In genomic region chr14:43168573-43169170, GRCm38 (mm10) we compare ENCODE assay signal across 17 mouse cellular contexts. TPM values are rescaled to one million over a fixed set of nuclear protein-coding genes. Genes with fewer than 3 reads are reported as not detected.
DNase-seq lines count a peak whose midpoint lies in the region; ATAC-seq and TF ChIP-seq lines count a peak whose summit lies in the region.
"Not testable (repeated sequence)": the region's sequence is repeated elsewhere in the genome, so short reads cannot be mapped to it uniquely, and the experiment has no call there.
"Had no signal": no experiment of that assay in that cellular context is flagged by ENCODE, and none has a peak within 500 bp of the region (broad histone marks: within the 10 kb centered on the region; RNA-seq: fewer than 3 reads in every experiment).

No protein-coding gene starts in this region.

- POLR2A ChIA-PET in Patski (lab: Charles Lee), result not testable (repeated sequence)

- H3K27me3 ChIP-seq in Patski; hindbrain, embryonic 11.5 days (ENCODE audit: control insufficient read depth, insufficient read depth, low read length); hindbrain, embryonic 16.5 days (replicated peaks; ENCODE audit: control insufficient read depth, insufficient read depth, low read length); intestine, embryonic 16.5 days (replicated peaks; ENCODE audit: control insufficient read depth, insufficient read depth, low read length); kidney, embryonic 16.5 days (ENCODE audit: insufficient read depth, low read length); lung, embryonic 16.5 days (ENCODE audit: control insufficient read depth, insufficient read depth, low read depth, low read length); midbrain, embryonic 15.5 days (replicated peaks): not testable (repeated sequence)

- not testable (repeated sequence) for H3K4me2 ChIP-seq in hindbrain, embryonic 11.5 days (replicated peaks; ENCODE audit: low read depth, low read length); hindbrain, embryonic 16.5 days (ENCODE audit: low read length); intestine, embryonic 16.5 days (ENCODE audit: low read depth, low read length); kidney, embryonic 16.5 days (replicated peaks; ENCODE audit: low read depth, low read length); lung, embryonic 16.5 days (ENCODE audit: low read depth, low read length); midbrain, embryonic 15.5 days

- in situ Hi-C loops in Patski (cut with MboI; ENCODE audit: low pct_unique_long_range_greater_than_20kb), result not testable (repeated sequence)

- not testable (repeated sequence) for H3K9me3 ChIP-seq in hindbrain, embryonic 11.5 days (ENCODE audit: control insufficient read depth, low read length); hindbrain, embryonic 16.5 days (ENCODE audit: control insufficient read depth, low read length); intestine, embryonic 16.5 days (ENCODE audit: control insufficient read depth, low read length); kidney, embryonic 16.5 days (ENCODE audit: low read length); lung, embryonic 16.5 days (ENCODE audit: control insufficient read depth, low read length); midbrain, embryonic 15.5 days

- ATAC-seq in Patski, result peak; percentile 57
- peak; percentile 96 for ATAC-seq in frontal cortex, adult (ENCODE audit: low TSS enrichment)
- peak; percentile 60; the same call in 1 of the 2 replicates for ATAC-seq in hindbrain, embryonic 11.5 days (ENCODE audit: low FRiP score)
- peak; percentile 72; the same call in 1 of the 2 replicates for ATAC-seq in hindbrain, embryonic 16.5 days
- peak; percentile 58; the same call in 1 of the 2 replicates for ATAC-seq in intestine, embryonic 16.5 days
- ATAC-seq in kidney, embryonic 16.5 days (ENCODE audit: low FRiP score, low TSS enrichment), result peak; percentile 91
- peak; percentile 41; the same call in 1 of the 2 replicates for ATAC-seq in lung, embryonic 16.5 days (ENCODE audit: low read depth)
- ATAC-seq in midbrain, embryonic 15.5 days (replicated peaks), result peak; percentile 45; the same call in 1 of the 2 replicates

- H3K36me3 ChIP-seq in hindbrain, embryonic 11.5 days (ENCODE audit: control insufficient read depth, insufficient read depth, low read length); hindbrain, embryonic 16.5 days (ENCODE audit: control insufficient read depth, insufficient read depth, low read length); intestine, embryonic 16.5 days (ENCODE audit: control insufficient read depth, insufficient read depth, low read length); kidney, embryonic 16.5 days (ENCODE audit: insufficient read depth, low read length); lung, embryonic 16.5 days (ENCODE audit: control insufficient read depth, insufficient read depth, low read length); midbrain, embryonic 15.5 days (replicated peaks): not testable (repeated sequence)

- CTCF ChIA-PET in Patski (lab: Charles Lee), result not testable (repeated sequence)

- not testable (repeated sequence) for DNase-seq in Patski (ENCODE audit: low read depth, low spot score); hindbrain, embryonic 11.5 days (ENCODE audit: low spot score)

- not testable (repeated sequence) for H3K27ac ChIP-seq in hindbrain, embryonic 11.5 days (ENCODE audit: low read depth, low read length); hindbrain, embryonic 16.5 days (ENCODE audit: low read depth, low read length); intestine, embryonic 16.5 days (ENCODE audit: low read length); kidney, embryonic 16.5 days (ENCODE audit: low read length); lung, embryonic 16.5 days (ENCODE audit: low read length); midbrain, embryonic 15.5 days

- H3K9ac ChIP-seq in hindbrain, embryonic 11.5 days (ENCODE audit: low read depth, low read length); hindbrain, embryonic 16.5 days (ENCODE audit: low read depth, low read length); intestine, embryonic 16.5 days (ENCODE audit: low read depth, low read length); kidney, embryonic 16.5 days (replicated peaks; ENCODE audit: low read length); lung, embryonic 16.5 days (ENCODE audit: low read length); midbrain, embryonic 15.5 days: not testable (repeated sequence)

- not testable (repeated sequence) for H3K4me3 ChIP-seq in hindbrain, embryonic 11.5 days (ENCODE audit: low read depth, low read length); hindbrain, embryonic 16.5 days (ENCODE audit: low read length); intestine, embryonic 16.5 days (ENCODE audit: low read length); kidney, embryonic 16.5 days (ENCODE audit: low read length); lung, embryonic 16.5 days (ENCODE audit: low read length); midbrain, embryonic 15.5 days

- not testable (repeated sequence) for H3K4me1 ChIP-seq in hindbrain, embryonic 11.5 days (replicated peaks; ENCODE audit: control insufficient read depth, insufficient read depth, low read length); hindbrain, embryonic 16.5 days (ENCODE audit: control insufficient read depth, insufficient read depth, low read depth, low read length); intestine, embryonic 16.5 days (ENCODE audit: control insufficient read depth, insufficient read depth, low read length); kidney, embryonic 16.5 days (ENCODE audit: insufficient read depth, low read length); lung, embryonic 16.5 days (replicated peaks; ENCODE audit: control insufficient read depth, insufficient read depth, low read length); midbrain, embryonic 15.5 days

- TF ChIP-seq CTCF in Patski (IDR thresholded peaks at IDR 0.05), result not testable (repeated sequence)

- 29% methylated on average over 1 of the region's 10 CpGs for WGBS in hindbrain, embryonic 11.5 days
- WGBS in hindbrain, embryonic 16.5 days, result 21% methylated on average over 1 of the region's 10 CpGs
- 13% methylated on average over 1 of the region's 10 CpGs for WGBS in intestine, embryonic 16.5 days
- 20% methylated on average over 1 of the region's 10 CpGs for WGBS in kidney, embryonic 16.5 days
- 21% methylated on average over 1 of the region's 10 CpGs for WGBS in lung, embryonic 16.5 days
- 6% methylated on average over 1 of the region's 10 CpGs for WGBS in midbrain, embryonic 15.5 days

RNA-seq across cellular contexts. Expression of gene Gm7233, which starts 11.0 kb away (rescaled TPM):
- not detected for polyA plus RNA-seq in Patski (2021)
- polyA plus RNA-seq in hindbrain, embryonic 11.5 days (2014; fragmentation: Nextera tagmentation; extraction: Ambion mirVana), result not detected in 2 replicates
- not detected in 2 replicates for polyA plus RNA-seq in hindbrain, embryonic 16.5 days (2015; fragmentation: Nextera tagmentation; extraction: Ambion mirVana)
- not detected in 2 replicates for polyA plus RNA-seq in intestine, embryonic 16.5 days (2015; fragmentation: Nextera tagmentation; extraction: Ambion mirVana)
- polyA plus RNA-seq in kidney, embryonic 16.5 days (2015; fragmentation: Nextera tagmentation; extraction: Ambion mirVana), result not detected in 2 replicates
- polyA plus RNA-seq in lung, embryonic 16.5 days (2015; fragmentation: Nextera tagmentation; extraction: Ambion mirVana), result not detected in 2 replicates
- polyA plus RNA-seq in midbrain, embryonic 15.5 days (2015; fragmentation: Nextera tagmentation; extraction: Ambion mirVana), result not detected in 2 replicates
- polyA plus RNA-seq: embryonic facial prominence, embryonic 11.5 days; embryonic facial prominence, embryonic 15.5 days; forebrain, embryonic 12.5 days; forebrain, embryonic 15.5 days; heart, adult 2 months; heart, embryonic 10.5 days; heart, embryonic 15.5 days; hindbrain, embryonic 10.5 days; intestine, embryonic 14.5 days had no signal

Comparison
In these comparisons a context has a peak if more than half of its experiments do, and no peak if none do; other contexts are left out.
1. ATAC-seq: peak in every context shown above with its lines; median percentile 96 in frontal cortex, adult; 91 in kidney, embryonic 16.5 days; 72 in hindbrain, embryonic 16.5 days; 60 in hindbrain, embryonic 11.5 days; 58 in intestine, embryonic 16.5 days; 57 in Patski; 45 in midbrain, embryonic 15.5 days; 41 in lung, embryonic 16.5 days.